Mouse (Mus musculus) lung, postnatal 36 days (tissue): ENCODE data around the gene Olfr1360.

Experiments used
- DNase-seq: peaks from one replicate; pipeline ENCODE4 v3.0.0; 2022; ENCODE audit warnings: mixed read lengths

Gene Olfr1360

DNA sequence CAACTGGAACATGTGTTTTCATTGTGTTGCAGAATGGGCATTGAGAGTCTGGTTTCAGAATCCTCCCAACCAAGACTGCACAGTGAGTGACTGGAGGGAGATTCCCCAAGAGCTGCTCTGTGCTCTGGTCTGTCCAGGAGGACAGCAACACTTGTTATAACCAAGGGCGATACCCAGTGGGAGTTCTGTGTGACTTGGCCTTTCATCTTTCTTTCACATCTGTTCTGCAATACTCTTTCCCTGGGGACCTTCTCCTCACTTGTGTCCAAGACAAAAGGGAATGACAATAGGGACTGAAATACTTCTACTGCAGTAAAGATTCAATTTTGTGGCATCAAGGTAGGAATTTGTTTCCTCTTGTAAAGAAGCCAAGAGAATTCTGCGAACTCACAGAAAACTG lies 34.8 kb downstream of the Olfr1360 start, which contains the start of gene Olfr11:
Gene Olfr11 (minus strand): TSS at position 101 of the 400 bp plus-strand sequence.
- no peak for DNase-seq
